Mouse (Mus musculus): ENCODE data around the gene Olfr617.
"Not testable (repeated sequence)": the region's sequence is repeated elsewhere in the genome, so short reads cannot be mapped to it uniquely, and the experiment has no call there.

Olfr617 gene

DNA sequence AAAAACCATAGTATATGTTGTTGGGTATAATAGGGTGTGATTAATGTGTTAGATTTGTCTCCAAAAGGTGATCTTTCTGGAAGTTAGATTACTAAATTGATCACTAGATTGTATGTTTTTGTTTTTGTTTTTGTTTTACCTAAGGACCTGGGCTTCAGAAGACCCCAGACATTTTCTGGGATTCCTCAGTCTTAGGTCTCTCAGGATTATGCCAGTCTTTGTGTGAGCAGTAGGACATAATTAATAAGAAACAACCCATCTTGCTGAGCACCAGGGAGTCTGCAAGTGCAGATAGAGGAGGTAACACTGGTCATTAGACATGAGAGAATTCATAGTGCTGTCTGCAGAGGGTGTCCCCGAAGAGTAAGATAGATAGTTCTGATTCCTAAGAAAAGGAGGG is at the start of gene Olfr617:
Gene Olfr617, plus strand, starts transcription at position 301 of the 400 bp plus-strand sequence.
- DNase-seq (ENCODE audit: low spot score in 2 of 2) = no peak

DNA sequence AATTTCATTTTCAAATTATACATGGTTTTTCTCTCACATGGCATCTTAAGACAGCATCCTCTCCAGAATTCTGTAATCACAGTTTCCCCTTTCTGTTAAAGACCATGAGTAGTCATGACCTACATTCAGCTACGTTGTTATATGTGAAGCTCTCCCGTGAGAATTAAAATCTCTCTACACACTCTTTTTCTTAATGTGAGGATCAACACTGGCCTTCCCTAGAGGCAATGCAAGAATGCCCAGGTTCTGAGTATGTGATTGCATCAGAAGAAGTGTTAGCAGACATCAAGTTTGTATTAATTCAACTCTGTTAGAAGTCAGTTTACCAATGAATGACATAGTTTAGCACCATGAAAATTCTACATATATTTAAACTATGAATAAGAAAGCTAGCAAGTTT is 30.2 kb upstream of the Olfr617 start, which contains the start of gene Olfr612:
Gene Olfr612, minus strand, starts transcription at position 101 of the 400 bp plus-strand sequence.
- DNase-seq (ENCODE audit: low spot score in 2 of 2) = not testable (repeated sequence)

DNA sequence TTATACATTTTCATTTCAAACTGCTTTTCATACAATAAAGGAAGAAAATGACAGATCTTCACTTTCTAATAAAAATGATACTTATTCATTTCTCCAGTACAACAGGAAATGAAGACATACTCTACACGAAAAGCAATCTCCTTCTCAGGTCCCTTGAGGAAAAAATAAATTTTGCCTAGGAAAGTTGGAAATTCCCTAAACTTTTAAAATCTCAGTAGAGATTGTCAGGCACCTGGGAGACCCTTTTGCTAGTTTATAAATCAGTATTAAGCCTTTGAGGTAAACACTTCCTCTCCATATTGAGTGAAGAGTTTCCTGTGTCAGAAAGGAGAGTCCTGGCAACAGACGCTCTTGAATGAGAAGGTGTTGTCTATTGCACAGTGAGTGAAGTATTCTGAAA is 25.1 kb upstream of the Olfr617 start, which contains the start of gene Olfr613:
Gene Olfr613, plus strand, starts transcription at position 301 of the 400 bp plus-strand sequence.
- DNase-seq (ENCODE audit: low spot score in 2 of 2) = no peak

DNA sequence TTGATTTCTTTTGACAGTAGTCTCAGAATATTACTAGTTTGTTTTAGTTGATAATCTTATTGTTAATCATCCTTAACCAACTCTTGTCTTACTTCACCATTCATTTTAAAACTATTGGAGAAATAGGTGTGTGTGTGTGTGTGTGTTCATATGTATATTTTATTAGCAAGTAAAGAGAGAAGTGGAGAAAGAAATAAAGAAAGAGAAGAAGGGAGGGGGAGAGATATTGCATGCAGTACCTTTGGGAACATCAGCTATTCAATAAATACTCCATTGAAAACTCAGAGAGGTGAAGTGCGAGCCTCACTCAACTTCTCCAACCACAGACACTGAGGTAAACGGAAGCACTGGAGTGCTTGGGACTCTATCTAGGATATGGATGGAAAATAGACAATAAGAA is 17.1 kb upstream of the Olfr617 start, which contains the start of gene Olfr615:
Gene Olfr615, plus strand, starts transcription at position 301 of the 400 bp plus-strand sequence.
- DNase-seq (ENCODE audit: low spot score in 2 of 2) = no peak

DNA sequence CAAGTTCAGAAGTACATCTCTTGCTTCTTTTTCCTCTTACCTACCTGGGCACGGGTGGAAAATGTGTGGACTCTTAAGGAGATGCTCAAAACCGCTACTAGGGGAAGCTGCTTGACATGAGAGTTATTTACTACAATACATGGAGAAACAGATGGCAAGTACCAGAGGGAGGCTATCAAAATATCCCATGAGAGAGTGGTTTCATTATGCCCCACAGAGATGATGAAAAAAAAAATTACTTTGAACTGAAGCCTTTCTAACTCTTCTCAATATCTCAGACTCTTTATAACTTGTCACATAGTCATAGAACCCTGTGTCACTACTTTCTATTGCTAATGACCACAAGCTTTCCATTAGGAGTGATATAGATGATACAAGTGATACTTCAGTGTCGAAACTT is 3.8 kb upstream of the Olfr617 start, which contains the start of gene Olfr616:
Gene Olfr616, minus strand, starts transcription at position 101 of the 400 bp plus-strand sequence.
- DNase-seq (ENCODE audit: low spot score in 2 of 2) = no peak

DNA sequence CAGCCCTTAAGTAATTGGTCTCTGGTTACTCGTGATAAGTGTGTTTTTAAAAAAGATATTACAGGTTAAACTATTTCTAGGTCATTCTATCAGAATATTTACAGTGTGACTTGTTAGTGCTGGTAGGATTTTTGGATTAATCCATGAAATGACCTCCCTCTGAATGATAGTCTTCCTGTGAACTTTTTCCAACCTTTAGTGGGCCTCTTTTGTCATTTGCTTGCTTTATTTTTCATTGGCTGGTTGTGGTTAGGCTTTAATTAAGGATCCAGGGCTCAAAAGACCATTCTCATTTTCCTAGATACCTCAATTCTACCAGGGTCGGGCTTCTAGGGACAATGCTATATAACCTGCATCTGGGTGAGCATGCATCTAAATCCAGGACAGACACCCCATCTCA is 16.9 kb downstream of the Olfr617 start, which contains the start of gene Olfr618:
Gene Olfr618, plus strand, starts transcription at position 301 of the 400 bp plus-strand sequence.
- no peak for DNase-seq (ENCODE audit: low spot score in 2 of 2)

DNA sequence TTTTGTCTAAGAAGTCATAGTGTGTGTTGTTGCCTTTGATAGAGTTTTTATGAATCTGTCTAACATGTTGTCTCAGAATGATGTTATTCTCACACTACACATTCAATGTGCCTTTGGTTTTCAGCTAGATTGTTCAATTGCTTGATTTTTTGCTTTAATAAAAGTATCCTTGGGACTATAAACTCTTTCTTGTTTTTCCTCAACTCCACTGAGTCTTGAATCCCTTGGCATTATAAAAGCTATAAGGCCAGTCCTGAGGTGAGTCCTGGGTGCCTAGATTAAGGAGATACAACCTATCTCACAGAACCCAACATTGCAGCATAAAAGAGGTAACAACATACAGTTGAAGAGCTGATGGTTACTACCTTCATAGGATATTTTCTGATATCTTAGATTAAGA is 27.4 kb downstream of the Olfr617 start, which contains the start of gene Olfr619:
Gene Olfr619, plus strand, starts transcription at position 301 of the 400 bp plus-strand sequence.
- DNase-seq (ENCODE audit: low spot score in 2 of 2) = no peak

DNA sequence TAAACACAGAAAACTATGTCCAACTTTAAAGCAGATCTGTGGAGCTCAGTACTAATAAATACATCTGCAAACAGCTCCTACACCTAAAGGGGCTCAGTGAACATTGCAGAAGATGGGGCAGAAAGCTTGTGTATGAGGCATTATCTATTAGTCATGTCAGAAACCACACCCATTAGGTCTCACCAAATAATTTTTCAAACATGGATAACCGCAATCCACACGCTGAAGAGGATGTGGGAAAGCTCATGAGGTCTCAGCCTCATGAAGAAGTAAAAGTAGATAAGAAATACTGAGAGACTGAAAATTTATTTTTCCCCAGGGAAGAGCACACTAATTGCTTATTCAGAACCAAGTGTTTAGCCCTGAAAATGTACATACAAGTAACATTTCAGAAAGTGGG is 34.6 kb downstream of the Olfr617 start:
- DNase-seq (ENCODE audit: low spot score in 2 of 2) = no peak

DNA sequence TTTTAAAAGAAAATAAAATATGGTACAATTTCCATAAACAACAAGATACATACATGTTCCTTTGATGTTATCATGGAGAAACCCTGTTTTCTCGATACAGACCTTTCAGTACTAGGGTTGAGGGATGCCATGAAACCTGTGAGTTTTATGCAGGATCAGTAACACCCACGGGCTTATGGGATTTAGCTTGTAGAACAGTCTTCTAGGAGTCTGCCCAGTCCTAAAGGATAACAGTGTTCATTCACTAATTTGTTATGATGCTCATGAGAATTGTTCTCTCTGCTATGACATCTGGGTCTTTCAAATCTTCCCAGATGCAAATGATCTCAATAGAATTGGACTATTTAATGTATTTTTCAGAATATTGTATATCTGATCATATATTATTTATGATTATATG is 39.6 kb downstream of the Olfr617 start, which contains the start of gene Olfr620:
Gene Olfr620, minus strand, starts transcription at position 101 of the 400 bp plus-strand sequence.
- DNase-seq (ENCODE audit: low spot score in 2 of 2) = no peak
